Mouse (Mus musculus) stomach, postnatal 0 days (tissue): Measurements from ENCODE around the gene Chmp6. TPM values are rescaled to one million over a fixed set of nuclear protein-coding genes. Genes with fewer than 3 reads are reported as not detected.

Source experiments
- ATAC-seq: fragments of 200-750 bp; cut with Nextera tagmentation; 2 replicates; pipeline ENCODE4 v1.8.0; 2017; ENCODE audit not compliant: low FRiP score, low TSS enrichment
- DNase-seq: peaks from one replicate; pipeline ENCODE4 v3.0.0-alpha.2; 2016; ENCODE audit warnings: low spot score
- H3K27ac ChIP-seq: fragments of 300-500 bp; sonication (generic); replicated peaks from 2 replicates; pipeline ENCODE4 v1.5.1; 2014; ENCODE audit warnings: mild to moderate bottlenecking, control low read depth
- H3K27me3 ChIP-seq: fragments of 300-500 bp; sonication (generic); 2 replicates; pipeline ENCODE4 v1.6.1; 2014; ENCODE audit warnings: low read length; ENCODE audit not compliant: control insufficient read depth, insufficient read depth
- H3K36me3 ChIP-seq: fragments of 300-500 bp; sonication (generic); 2 replicates; pipeline ENCODE4 v1.6.1; 2014; ENCODE audit warnings: low read length, mixed read lengths; ENCODE audit not compliant: control insufficient read depth, insufficient read depth
- H3K4me1 ChIP-seq: fragments of 300-500 bp; sonication (generic); replicated peaks from 2 replicates; pipeline ENCODE4 v1.6.1; 2014; ENCODE audit warnings: antibody characterized with exemption; ENCODE audit not compliant: control insufficient read depth, insufficient read depth
- H3K4me2 ChIP-seq: fragments of 300-500 bp; sonication (generic); replicated peaks from 2 replicates; pipeline ENCODE4 v1.6.1; 2014; ENCODE audit warnings: low read depth, mild to moderate bottlenecking, control low read depth, moderate library complexity
- H3K4me3 ChIP-seq: fragments of 300-500 bp; sonication (generic); 2 replicates; pipeline ENCODE4 v1.5.1; 2014; ENCODE audit warnings: low read depth, low read length, control low read depth
- H3K9ac ChIP-seq: fragments of 300-500 bp; sonication (generic); 2 replicates; pipeline ENCODE4 v1.6.1; 2014; ENCODE audit warnings: mild to moderate bottlenecking, low read length, control low read depth, mixed read lengths
- H3K9me3 ChIP-seq: fragments of 300-500 bp; sonication (generic); 2 replicates; pipeline ENCODE4 v1.6.1; 2016; ENCODE audit warnings: low read length; ENCODE audit not compliant: control insufficient read depth
- CTCF ChIP-seq: IDR thresholded peaks from 2 replicates; pipeline ENCODE4 v1.5.1; 2016; ENCODE audit warnings: antibody characterized with exemption, low read depth, mild to moderate bottlenecking, moderate library complexity
- EP300 ChIP-seq: optimal IDR thresholded peaks from 2 replicates; pipeline ENCODE3; 2016; ENCODE audit warnings: antibody characterized with exemption
- WGBS: fragments of 180-500 bp; shearing (Covaris S2); extraction: QIAGEN DNeasy Blood & Tissue Kit; methylation state at CpG from one replicate; pipeline ENCODE4 v1.1.7; 2014; 5-methylcytosine and 5-hydroxymethylcytosine counted together
- polyA plus RNA-seq: library from polyadenylated mRNA; unstranded; fragments of >200 nt; fragmentation: Nextera tagmentation; extraction: Ambion mirVana; gene quantifications from 2 replicates; pipeline ENCODE4 v1.2.1, GENCODE M21; 2015

Chmp6 gene
- polyA plus RNA-seq, 1 experiment from 2014 or later: 84.5 TPM

GRCm38 (mm10) chr11:119874841-119875240 lies 38.4 kb upstream of the Chmp6 start:
- no peaks in the 10 kb centered on the region for H3K4me1 ChIP-seq
- no peak overlapping the region for H3K27ac ChIP-seq
- TF ChIP-seq CTCF (no peak), EP300 (no peak)
- DNase-seq (no peak), ATAC-seq (no peak)
- peaks cover 27% of the 10 kb centered on the region for H3K36me3 ChIP-seq
- H3K9ac ChIP-seq: no peak overlapping the region
- H3K27me3 ChIP-seq: no peaks in the 10 kb centered on the region
- 81% methylated on average over 1 of the region's 1 CpGs for WGBS
- H3K9me3 ChIP-seq: no peaks in the 10 kb centered on the region
- no peak overlapping the region for H3K4me2 ChIP-seq
- H3K4me3 ChIP-seq: no peak overlapping the region

GRCm38 (mm10) chr11:119875685-119876084 lies 37.6 kb upstream of the Chmp6 start:
- Histone ChIP-seq H3K9ac (no peak overlapping the region), H3K4me1 (no peaks in the 10 kb centered on the region), H3K27ac (no peak overlapping the region), H3K9me3 (no peaks in the 10 kb centered on the region), H3K4me2 (no peak overlapping the region), H3K36me3 (peaks cover 27% of the 10 kb centered on the region), H3K4me3 (no peak overlapping the region), H3K27me3 (no peaks in the 10 kb centered on the region)
- ATAC-seq (no peak), DNase-seq (no peak)
- 82% methylated on average over 9 of the region's 9 CpGs for WGBS
- TF ChIP-seq CTCF (no peak), EP300 (no peak)

- no peaks in the 10 kb centered on the region for H3K9me3 ChIP-seq
- H3K4me1 ChIP-seq: no peaks in the 10 kb centered on the region
- no peaks in the 10 kb centered on the region for H3K27me3 ChIP-seq
- no peak for ATAC-seq
- WGBS: 85% methylated on average over 7 of the region's 7 CpGs
- no peak overlapping the region for H3K27ac ChIP-seq
- no peak for DNase-seq
- no peak overlapping the region for H3K9ac ChIP-seq
- no peak overlapping the region for H3K4me3 ChIP-seq
- TF ChIP-seq EP300 (no peak), CTCF (no peak)
- peaks cover 26% of the 10 kb centered on the region for H3K36me3 ChIP-seq
- H3K4me2 ChIP-seq: no peak overlapping the region
Observed at GRCm38 (mm10) chr11:119877124-119877523, 36.1 kb upstream of the Chmp6 start.

GRCm38 (mm10) chr11:119879573-119879972 lies 33.7 kb upstream of the Chmp6 start:
- TF ChIP-seq CTCF (no peak), EP300 (no peak)
- Histone ChIP-seq H3K36me3 (peaks cover 9% of the 10 kb centered on the region; the same call in 1 of the 2 replicates), H3K27ac (no peak overlapping the region), H3K9me3 (no peaks in the 10 kb centered on the region), H3K4me2 (no peak overlapping the region), H3K4me1 (no peaks in the 10 kb centered on the region), H3K9ac (no peak overlapping the region), H3K4me3 (no peak overlapping the region), H3K27me3 (no peaks in the 10 kb centered on the region)
- DNase-seq: no peak
- no peak for ATAC-seq
- 93% methylated on average over 5 of the region's 5 CpGs for whole genome bisulfite sequencing

GRCm38 (mm10) chr11:119883646-119884045 lies 29.6 kb upstream of the Chmp6 start:
- Histone ChIP-seq H3K4me3 (no peak overlapping the region), H3K27ac (no peak overlapping the region), H3K9me3 (no peaks in the 10 kb centered on the region), H3K4me1 (no peaks in the 10 kb centered on the region), H3K27me3 (no peaks in the 10 kb centered on the region), H3K4me2 (no peak overlapping the region), H3K36me3 (peaks cover 15% of the 10 kb centered on the region), H3K9ac (no peak overlapping the region)
- no peak for DNase-seq
- ATAC-seq: no peak
- 69% methylated on average over 2 of the region's 2 CpGs for WGBS
- TF ChIP-seq EP300: no peak
- TF ChIP-seq CTCF: no peak

- Histone ChIP-seq H3K4me2 (no peak overlapping the region), H3K27ac (no peak overlapping the region), H3K4me1 (no peaks in the 10 kb centered on the region), H3K36me3 (peaks cover 24% of the 10 kb centered on the region), H3K27me3 (no peaks in the 10 kb centered on the region), H3K9ac (no peak overlapping the region), H3K9me3 (no peaks in the 10 kb centered on the region), H3K4me3 (no peak overlapping the region)
- no peak for DNase-seq
- no peak for TF ChIP-seq CTCF
- TF ChIP-seq EP300: no peak
- 81% methylated on average over 3 of the region's 3 CpGs for WGBS
- no peak for ATAC-seq
Observed at GRCm38 (mm10) chr11:119889966-119890365, 23.3 kb upstream of the Chmp6 start.
